Mouse (Mus musculus) adrenal gland, adult 2 months (tissue): ENCODE results near the gene 4930486L24Rik. TPM values are rescaled to one million over a fixed set of nuclear protein-coding genes. Genes with fewer than 3 reads are reported as not detected.

Source experiments
- polyA plus RNA-seq: library from polyadenylated mRNA; depleted of rRNA; stranded (reverse); fragments of >200 nt; gene quantifications from 2 replicates; pipeline ENCODE4 v1.2.3, GENCODE M21; 2012; rRNA removed
- total RNA-seq, 2 experiments: library from RNA; stranded (reverse); gene quantifications; 2 replicates each; pipeline ENCODE4 v1.2.3; 2021

The 4930486L24Rik gene
- total and polyA plus RNA-seq, 3 experiments = 1.5 to 45.8 (median 6.1) TPM

Other genes starting within 250 kb of the 4930486L24Rik start
- gene BC051665, start 78.1 kb downstream of the 4930486L24Rik start, total RNA-seq = not detected
- not detected in 2 replicates for gene BC051665, start 78.1 kb downstream of the 4930486L24Rik start, polyA plus RNA-seq
- gene Ctsll3, start 61.6 kb downstream of the 4930486L24Rik start, total RNA-seq = not detected
- gene Ctsll3, start 61.6 kb downstream of the 4930486L24Rik start, polyA plus RNA-seq = not detected in 2 replicates
- gene Gm49392, start 32.4 kb upstream of the 4930486L24Rik start, total RNA-seq = under 1 TPM in 1 of 2 experiments, not detected in 1; 0.61 TPM
- gene Gm49392, start 32.4 kb upstream of the 4930486L24Rik start, polyA plus RNA-seq = 0.15 TPM in 1 of 2 replicates, not detected in the other
- gene Ctla2b, start 33.0 kb upstream of the 4930486L24Rik start, total RNA-seq = 1 to 10 TPM; 2.4 to 3.1 TPM
- not detected in 2 replicates for gene Ctla2b, start 33.0 kb upstream of the 4930486L24Rik start, polyA plus RNA-seq
- not detected for gene Tpbpb, start 40.4 kb upstream of the 4930486L24Rik start, total RNA-seq
- gene Tpbpb, start 40.4 kb upstream of the 4930486L24Rik start, polyA plus RNA-seq = not detected in 2 replicates
- gene Gm49393, start 71.1 kb upstream of the 4930486L24Rik start, total RNA-seq = not detected
- not detected in 2 replicates for gene Gm49393, start 71.1 kb upstream of the 4930486L24Rik start, polyA plus RNA-seq
- 1 to 10 TPM in 1 of 2 experiments, not detected in 1; 1.0 TPM for gene Gm49391, start 72.1 kb upstream of the 4930486L24Rik start, total RNA-seq
- gene Gm49391, start 72.1 kb upstream of the 4930486L24Rik start, polyA plus RNA-seq = 0.16 TPM in 1 of 2 replicates, not detected in the other
- 10 to 100 TPM; 19.3 to 47.5 TPM for gene Ctla2a, start 72.2 kb upstream of the 4930486L24Rik start, total RNA-seq
- 0.46 and 0.91 TPM in 2 replicates for gene Ctla2a, start 72.2 kb upstream of the 4930486L24Rik start, polyA plus RNA-seq
- not detected for gene Tpbpa, start 77.5 kb upstream of the 4930486L24Rik start, total RNA-seq
- gene Tpbpa, start 77.5 kb upstream of the 4930486L24Rik start, polyA plus RNA-seq = not detected in 2 replicates
- not detected for gene Ctsj, start 141.5 kb upstream of the 4930486L24Rik start, total RNA-seq
- not detected in 2 replicates for gene Ctsj, start 141.5 kb upstream of the 4930486L24Rik start, polyA plus RNA-seq
- not detected for gene Ctsq, start 176.2 kb upstream of the 4930486L24Rik start, total RNA-seq
- not detected in 2 replicates for gene Ctsq, start 176.2 kb upstream of the 4930486L24Rik start, polyA plus RNA-seq